Mouse (Mus musculus): Measurements from ENCODE around the gene Tnik. TPM values are rescaled to one million over a fixed set of nuclear protein-coding genes. Genes with fewer than 3 reads are reported as not detected.

Gene Tnik
- polyA plus RNA-seq, 1 experiment from 2014 or later = 9.8 TPM

- ATAC-seq (ENCODE audit: borderline replicate concordance, extremely low read depth, low FRiP score, low TSS enrichment) = no peak
- H3K9ac ChIP-seq = no peak overlapping the region
- no peak overlapping the region for H3K4me3 ChIP-seq
- peaks cover 20% of the 10 kb centered on the region for H3K4me1 ChIP-seq
- H3K27me3 ChIP-seq = peaks cover 5% of the 10 kb centered on the region; the same call in 1 of the 2 replicates
- no peak overlapping the region for H3K27ac ChIP-seq
- no peaks in the 10 kb centered on the region for H3K36me3 ChIP-seq
- no peaks in the 10 kb centered on the region for H3K9me3 ChIP-seq
- whole genome bisulfite sequencing = 86% methylated on average over 5 of the region's 5 CpGs
- no peak overlapping the region for H3K4me2 ChIP-seq
These were observed 2.6 kb downstream of the Tnik start for GRCm38 (mm10) chr3:28265656-28266055.

DNA sequence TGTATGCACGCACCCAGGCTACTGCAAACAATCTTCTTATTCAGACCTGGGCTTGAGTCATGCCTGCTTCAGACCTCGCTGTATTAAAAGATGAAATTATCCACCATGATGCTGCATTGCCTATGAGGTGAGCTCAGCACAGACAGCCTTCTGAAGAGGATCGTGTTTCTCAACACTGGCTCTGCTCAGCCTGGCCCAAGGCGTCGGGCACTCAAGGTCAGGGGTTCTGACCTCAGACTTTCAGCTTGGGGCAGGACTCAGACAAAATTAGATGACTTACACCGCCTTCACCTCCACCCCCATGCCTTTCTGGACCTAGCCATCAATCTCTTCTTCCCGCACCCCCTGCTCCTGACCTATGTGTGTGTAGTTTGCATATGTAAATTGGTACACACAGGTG, 4.2 kb downstream of the Tnik start:
- no peak overlapping the region for H3K4me2 ChIP-seq
- peaks cover 2% of the 10 kb centered on the region; the same call in 1 of the 2 replicates for H3K27me3 ChIP-seq
- H3K4me1 ChIP-seq = peaks cover 16% of the 10 kb centered on the region
- WGBS = 76% methylated on average over 7 of the region's 7 CpGs
- ATAC-seq (ENCODE audit: borderline replicate concordance, extremely low read depth, low FRiP score, low TSS enrichment) = no peak
- no peak overlapping the region for H3K9ac ChIP-seq
- H3K9me3 ChIP-seq = no peaks in the 10 kb centered on the region
- H3K27ac ChIP-seq = no peak overlapping the region
- no peaks in the 10 kb centered on the region for H3K36me3 ChIP-seq
- no peak overlapping the region for H3K4me3 ChIP-seq

GRCm38 (mm10) chr3:28269716-28270115, 6.7 kb downstream of the Tnik start:
- no peak for ATAC-seq (ENCODE audit: borderline replicate concordance, extremely low read depth, low FRiP score, low TSS enrichment)
- H3K36me3 ChIP-seq = no peaks in the 10 kb centered on the region
- 68% methylated on average over 2 of the region's 2 CpGs for WGBS

DNA sequence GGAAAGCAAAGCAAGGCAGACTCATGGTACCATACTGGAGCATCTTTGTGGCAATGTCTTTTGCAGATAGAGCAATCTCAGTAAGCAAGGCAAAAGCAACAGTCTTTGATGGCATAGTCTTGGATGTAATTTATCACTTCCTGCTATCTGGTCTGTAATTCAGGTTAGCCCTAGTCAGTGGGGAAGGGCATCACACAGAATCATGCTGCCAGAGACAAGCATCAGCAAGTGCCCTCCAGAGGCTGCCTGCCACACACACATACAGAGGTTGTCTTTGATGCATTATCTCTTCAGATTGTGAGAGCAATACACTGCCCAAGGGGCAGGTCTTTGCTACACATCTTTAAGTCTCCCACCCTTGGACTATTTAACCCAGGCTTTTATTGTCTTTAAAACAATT, 8.9 kb downstream of the Tnik start:
- Histone ChIP-seq H3K4me3 (no peak overlapping the region), H3K9ac (no peak overlapping the region), H3K36me3 (no peaks in the 10 kb centered on the region), H3K27ac (no peak overlapping the region), H3K9me3 (no peaks in the 10 kb centered on the region), H3K4me1 (no peaks in the 10 kb centered on the region), H3K4me2 (no peak overlapping the region), H3K27me3 (no peaks in the 10 kb centered on the region)
- ATAC-seq (ENCODE audit: borderline replicate concordance, extremely low read depth, low FRiP score, low TSS enrichment) = no peak

More at GRCm38 (mm10) chr3:28269716-28270115, 6.7 kb downstream of the Tnik start:
- Histone ChIP-seq H3K27me3 (no peaks in the 10 kb centered on the region), H3K4me3 (no peak overlapping the region), H3K4me1 (0 out of 2 replicates have a peak, but pooled peaks cover 6% of the 10 kb centered on the region), H3K4me2 (no peak overlapping the region), H3K27ac (no peak overlapping the region), H3K9me3 (no peaks in the 10 kb centered on the region), H3K9ac (no peak overlapping the region)

DNA sequence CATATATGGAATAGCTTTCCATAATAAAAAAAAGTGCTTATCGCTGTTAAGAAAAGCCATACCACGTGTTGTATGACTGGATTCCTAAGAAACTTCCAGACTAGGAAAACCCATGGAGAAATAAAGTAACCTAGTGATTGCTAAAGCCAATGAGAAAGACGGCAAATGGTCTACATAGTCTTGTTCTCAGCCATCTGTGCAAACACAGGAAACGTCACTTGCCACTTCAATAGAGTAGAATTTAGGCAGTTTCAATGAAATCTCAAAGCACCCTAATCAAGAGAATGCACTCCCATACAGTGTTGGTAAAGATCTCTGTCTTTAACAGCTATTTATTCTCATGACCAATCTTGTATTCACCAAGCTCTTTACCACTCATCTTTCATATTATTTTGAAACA, 11.7 kb downstream of the Tnik start:
- no peaks in the 10 kb centered on the region for H3K36me3 ChIP-seq
- 81% methylated on average over 4 of the region's 4 CpGs for WGBS

DNA sequence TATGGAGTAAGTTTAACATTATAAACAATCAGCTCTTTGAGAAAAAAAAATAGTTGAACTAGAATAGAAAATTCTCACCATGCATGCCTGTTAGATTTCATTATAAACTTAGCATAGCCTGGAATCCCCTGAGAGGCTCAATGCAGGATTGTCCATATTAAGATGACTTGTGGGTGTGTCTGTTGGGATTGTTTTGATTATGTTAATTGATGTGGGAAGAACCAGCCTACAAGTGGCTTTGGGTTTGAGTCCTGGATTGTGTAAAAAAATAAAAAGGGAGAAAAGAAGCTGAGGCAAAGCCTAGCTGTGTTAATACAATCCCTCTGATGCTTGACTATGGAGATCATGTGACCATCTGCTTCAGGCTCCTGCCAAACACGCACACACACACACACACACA, 26.7 kb downstream of the Tnik start:
- no peak overlapping the region for H3K4me2 ChIP-seq
- no peaks in the 10 kb centered on the region for H3K36me3 ChIP-seq
- ATAC-seq (ENCODE audit: borderline replicate concordance, extremely low read depth, low FRiP score, low TSS enrichment) = no peak
- H3K9ac ChIP-seq = no peak overlapping the region
- H3K27ac ChIP-seq = no peak overlapping the region
- H3K4me3 ChIP-seq = no peak overlapping the region
- WGBS = 55% methylated on average over 1 of the region's 1 CpGs
- no peaks in the 10 kb centered on the region for H3K4me1 ChIP-seq
- H3K9me3 ChIP-seq = no peaks in the 10 kb centered on the region
- no peaks in the 10 kb centered on the region for H3K27me3 ChIP-seq

More for the DNA sequence above, 11.7 kb downstream of the Tnik start:
- Histone ChIP-seq H3K27me3 (no peaks in the 10 kb centered on the region), H3K4me3 (no peak overlapping the region), H3K4me1 (no peaks in the 10 kb centered on the region), H3K9ac (no peak overlapping the region), H3K27ac (no peak overlapping the region), H3K9me3 (no peaks in the 10 kb centered on the region), H3K4me2 (no peak overlapping the region)
- no peak for ATAC-seq (ENCODE audit: borderline replicate concordance, extremely low read depth, low FRiP score, low TSS enrichment)

DNA sequence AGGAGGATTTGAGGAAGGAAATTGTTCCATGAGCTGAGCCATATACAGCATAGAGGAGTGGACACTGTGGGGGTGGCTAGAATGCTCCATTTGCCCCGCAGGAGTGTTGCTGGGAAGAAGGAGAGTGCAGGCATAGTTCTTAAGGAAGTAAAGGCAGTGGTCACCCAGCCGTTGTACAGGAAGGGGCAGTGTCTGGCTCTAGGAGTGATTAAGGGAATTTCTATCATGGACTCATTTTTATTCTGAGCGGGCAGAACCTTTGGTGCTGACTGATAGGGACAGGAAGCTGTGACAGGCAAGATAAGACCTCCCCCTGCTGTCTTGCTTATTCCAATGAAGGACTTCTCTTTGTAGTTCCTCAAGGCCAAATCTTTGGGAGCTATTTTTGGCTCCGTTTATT, 38.4 kb downstream of the Tnik start:
- no peak overlapping the region for H3K4me3 ChIP-seq
- H3K36me3 ChIP-seq = no peaks in the 10 kb centered on the region
- WGBS = 40% methylated on average over 4 of the region's 4 CpGs
- H3K4me1 ChIP-seq = no peaks in the 10 kb centered on the region
- H3K27ac ChIP-seq = 0 out of 2 replicates have a peak overlapping the region, but pooled peaks have one; percentile 3
- H3K4me2 ChIP-seq = no peak overlapping the region
- ATAC-seq (ENCODE audit: borderline replicate concordance, extremely low read depth, low FRiP score, low TSS enrichment) = peak; percentile 46
- no peaks in the 10 kb centered on the region for H3K27me3 ChIP-seq
- no peak overlapping the region for H3K9ac ChIP-seq
- H3K9me3 ChIP-seq = no peaks in the 10 kb centered on the region

- Histone ChIP-seq H3K4me1 (no peaks in the 10 kb centered on the region), H3K27ac (no peak overlapping the region), H3K4me2 (no peak overlapping the region), H3K27me3 (no peaks in the 10 kb centered on the region), H3K36me3 (no peaks in the 10 kb centered on the region), H3K9me3 (no peaks in the 10 kb centered on the region), H3K4me3 (no peak overlapping the region), H3K9ac (no peak overlapping the region)
- ATAC-seq (ENCODE audit: borderline replicate concordance, extremely low read depth, low FRiP score, low TSS enrichment) = no peak
- 77% methylated on average over 5 of the region's 5 CpGs for WGBS
These were observed 40.9 kb downstream of the Tnik start for GRCm38 (mm10) chr3:28303915-28304314.

- no peak overlapping the region for H3K4me2 ChIP-seq
- no peak overlapping the region for H3K9ac ChIP-seq
- no peaks in the 10 kb centered on the region for H3K36me3 ChIP-seq
- H3K27me3 ChIP-seq = no peaks in the 10 kb centered on the region
- WGBS = 59% methylated on average over 3 of the region's 3 CpGs
- no peak overlapping the region for H3K27ac ChIP-seq
- no peaks in the 10 kb centered on the region for H3K4me1 ChIP-seq
- H3K9me3 ChIP-seq = no peaks in the 10 kb centered on the region
- no peak for ATAC-seq (ENCODE audit: borderline replicate concordance, extremely low read depth, low FRiP score, low TSS enrichment)
- H3K4me3 ChIP-seq = no peak overlapping the region
These were observed 43.8 kb downstream of the Tnik start for GRCm38 (mm10) chr3:28306852-28307251.

DNA sequence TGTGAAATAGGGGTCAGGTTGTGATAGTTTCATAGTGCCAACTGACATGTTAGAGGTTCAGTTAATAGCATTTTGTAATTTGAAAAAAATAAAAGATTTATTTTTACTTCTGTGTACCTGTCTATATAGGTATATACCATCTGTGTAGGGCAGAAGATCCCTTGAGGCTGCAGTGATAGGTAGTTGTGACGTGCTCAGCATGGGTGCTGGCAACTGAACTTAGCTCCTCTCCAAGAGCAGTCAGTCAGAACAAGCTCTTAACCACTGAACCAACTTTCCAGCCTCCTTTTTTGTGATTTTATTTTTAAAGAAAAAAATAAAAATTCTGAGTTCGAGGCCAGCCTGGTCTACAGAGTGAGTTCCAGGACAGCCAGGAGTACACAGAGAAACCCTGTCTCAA, 51.4 kb downstream of the Tnik start:
- no peak overlapping the region for H3K27ac ChIP-seq
- H3K4me3 ChIP-seq = no peak overlapping the region
- no peaks in the 10 kb centered on the region for H3K27me3 ChIP-seq
- 82% methylated on average over 2 of the region's 2 CpGs for WGBS
- H3K36me3 ChIP-seq = no peaks in the 10 kb centered on the region
- no peaks in the 10 kb centered on the region for H3K9me3 ChIP-seq
- no peaks in the 10 kb centered on the region for H3K4me1 ChIP-seq
- H3K9ac ChIP-seq = no peak overlapping the region
- ATAC-seq (ENCODE audit: borderline replicate concordance, extremely low read depth, low FRiP score, low TSS enrichment) = no peak
- H3K4me2 ChIP-seq = no peak overlapping the region

DNA sequence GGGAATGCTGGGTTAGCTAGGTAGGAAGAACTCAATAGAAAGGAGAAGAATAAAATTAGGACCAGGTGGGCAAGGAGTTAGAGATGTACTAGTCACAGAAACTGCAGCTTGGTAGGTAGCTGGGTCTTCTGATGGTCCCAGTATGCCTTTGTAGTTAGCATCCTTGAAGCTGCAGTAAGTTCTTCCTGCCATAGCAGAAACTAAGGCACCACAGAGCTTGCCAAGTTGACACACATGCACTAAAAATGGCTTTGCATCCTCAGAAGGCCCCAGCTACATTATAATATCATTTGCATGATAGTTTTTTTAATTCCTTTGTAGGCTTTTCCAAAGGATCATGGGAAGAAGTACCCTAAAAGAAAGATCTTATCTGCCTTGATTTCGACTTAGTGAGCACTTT, 54.3 kb downstream of the Tnik start:
- H3K9ac ChIP-seq = no peak overlapping the region
- H3K4me1 ChIP-seq = no peaks in the 10 kb centered on the region
- H3K27ac ChIP-seq = no peak overlapping the region
- no peaks in the 10 kb centered on the region for H3K9me3 ChIP-seq
- no peak overlapping the region for H3K4me3 ChIP-seq
- no peak overlapping the region for H3K4me2 ChIP-seq
- 71% methylated on average over 1 of the region's 1 CpGs for WGBS
- no peaks in the 10 kb centered on the region for H3K27me3 ChIP-seq
- H3K36me3 ChIP-seq = no peaks in the 10 kb centered on the region
- ATAC-seq (ENCODE audit: borderline replicate concordance, extremely low read depth, low FRiP score, low TSS enrichment) = no peak

DNA sequence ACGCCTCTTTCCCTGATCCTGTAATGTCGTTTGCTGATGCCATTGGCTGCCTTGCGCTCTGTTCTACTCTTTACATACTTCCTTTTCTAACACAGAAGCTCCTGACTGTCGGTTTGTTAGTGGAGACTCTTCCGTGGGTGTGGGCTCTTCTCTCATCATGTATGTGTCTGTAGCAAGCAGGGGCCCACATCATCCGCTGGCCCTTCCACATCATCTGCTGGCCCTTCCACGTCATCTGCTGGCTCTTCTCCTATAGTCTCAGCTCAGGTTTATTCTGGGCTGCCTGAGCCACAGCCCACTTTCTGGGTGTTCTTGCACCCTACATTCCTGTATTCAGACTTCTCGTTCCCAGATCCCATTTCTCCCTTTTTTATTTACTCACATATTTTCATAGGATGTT, 58.6 kb downstream of the Tnik start:
- no peak overlapping the region for H3K4me3 ChIP-seq
- no peak overlapping the region for H3K4me2 ChIP-seq
- no peak for ATAC-seq (ENCODE audit: borderline replicate concordance, extremely low read depth, low FRiP score, low TSS enrichment)
- no peaks in the 10 kb centered on the region for H3K9me3 ChIP-seq
- H3K27me3 ChIP-seq = no peaks in the 10 kb centered on the region
- no peaks in the 10 kb centered on the region for H3K36me3 ChIP-seq
- WGBS = 74% methylated on average over 8 of the region's 8 CpGs
- H3K4me1 ChIP-seq = no peaks in the 10 kb centered on the region
- H3K27ac ChIP-seq = no peak overlapping the region
- H3K9ac ChIP-seq = no peak overlapping the region

DNA sequence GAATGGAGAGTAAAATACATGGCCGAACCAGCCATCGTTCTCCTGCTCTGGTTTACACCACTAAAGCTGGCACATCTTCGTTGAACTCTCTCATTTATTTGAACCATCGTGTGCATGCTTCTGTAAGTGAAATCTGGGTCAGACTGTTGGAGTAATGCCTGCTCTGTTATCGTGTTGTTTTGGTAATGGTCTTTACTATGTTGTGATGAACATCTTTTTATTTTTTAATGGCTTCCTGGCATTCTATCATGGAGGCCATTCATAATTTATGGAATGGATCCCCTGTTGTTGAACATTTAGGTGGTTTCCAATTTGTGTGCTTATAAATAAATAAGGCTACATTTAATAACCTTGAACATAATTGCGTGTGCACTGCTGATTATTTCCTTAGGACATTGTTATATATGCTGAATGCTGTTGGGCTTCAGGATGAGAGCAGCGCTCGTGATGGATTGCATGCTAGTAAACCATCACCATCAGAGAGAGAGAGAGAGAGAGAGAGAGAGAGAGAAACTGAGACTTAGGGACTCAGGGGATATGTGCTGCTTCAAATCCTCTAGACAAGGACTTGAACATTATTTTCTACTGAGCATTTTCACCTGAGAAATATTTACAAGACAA, 62.7 kb downstream of the Tnik start:
- Histone ChIP-seq H3K9ac (no peak overlapping the region), H3K9me3 (no peaks in the 10 kb centered on the region), H3K36me3 (no peaks in the 10 kb centered on the region), H3K4me2 (no peak overlapping the region), H3K4me1 (no peaks in the 10 kb centered on the region), H3K4me3 (no peak overlapping the region), H3K27ac (no peak overlapping the region), H3K27me3 (no peaks in the 10 kb centered on the region)
- 80% methylated on average over 8 of the region's 8 CpGs for WGBS
- ATAC-seq (ENCODE audit: borderline replicate concordance, extremely low read depth, low FRiP score, low TSS enrichment) = no peak
